Mouse (Mus musculus) intestine, embryonic 16.5 days (tissue): ENCODE measurements around the gene Gapdhs. TPM values are rescaled to one million over a fixed set of nuclear protein-coding genes. Genes with fewer than 3 reads are reported as not detected.
"Not testable (repeated sequence)": the region's sequence is repeated elsewhere in the genome, so short reads cannot be mapped to it uniquely, and the experiment has no call there.

Experiments
- ATAC-seq: fragments of 200-750 bp; cut with Nextera tagmentation; 2 replicates; pipeline ENCODE4 v1.8.0; 2017; ENCODE audit warnings: moderate TSS enrichment, moderate library complexity
- H3K27ac ChIP-seq: fragments of 300-500 bp; sonication (generic); 2 replicates; pipeline ENCODE4 v1.5.1; 2014; ENCODE audit warnings: mild to moderate bottlenecking, low read length
- H3K27me3 ChIP-seq: fragments of 300-500 bp; sonication (generic); replicated peaks from 2 replicates; pipeline ENCODE4 v1.6.1; 2014; ENCODE audit warnings: low read length, control low read depth, mixed read lengths; ENCODE audit not compliant: control insufficient read depth, insufficient read depth
- H3K36me3 ChIP-seq: fragments of 300-500 bp; sonication (generic); 2 replicates; pipeline ENCODE4 v1.6.1; 2014; ENCODE audit warnings: low read length, control low read depth; ENCODE audit not compliant: control insufficient read depth, insufficient read depth
- H3K4me1 ChIP-seq: fragments of 300-500 bp; sonication (generic); 2 replicates; pipeline ENCODE4 v1.6.1; 2014; ENCODE audit warnings: low read length, control low read depth, mixed read lengths; ENCODE audit not compliant: control insufficient read depth, insufficient read depth
- H3K4me2 ChIP-seq: fragments of 300-500 bp; sonication (generic); 2 replicates; pipeline ENCODE4 v1.6.1; 2014; ENCODE audit warnings: low read depth, low read length, control low read depth
- H3K4me3 ChIP-seq: fragments of 300-500 bp; sonication (generic); 2 replicates; pipeline ENCODE4 v1.5.1; 2014; ENCODE audit warnings: mild to moderate bottlenecking, low read length
- H3K9ac ChIP-seq: fragments of 300-500 bp; sonication (generic); 2 replicates; pipeline ENCODE4 v1.6.1; 2014; ENCODE audit warnings: low read depth, low read length
- H3K9me3 ChIP-seq: fragments of 300-500 bp; sonication (generic); 2 replicates; pipeline ENCODE4 v1.6.1; 2016; ENCODE audit warnings: low read length, control low read depth; ENCODE audit not compliant: control insufficient read depth
- WGBS: fragments of 180-500 bp; shearing (Covaris S2); extraction: QIAGEN DNeasy Blood & Tissue Kit; methylation state at CpG from one replicate; pipeline ENCODE4 v1.1.7; 2014; 5-methylcytosine and 5-hydroxymethylcytosine counted together
- polyA plus RNA-seq: library from polyadenylated mRNA; unstranded; fragments of >200 nt; fragmentation: Nextera tagmentation; extraction: Ambion mirVana; gene quantifications from 2 replicates; pipeline ENCODE4 v1.2.1, GENCODE M21; 2015

Gapdhs gene
- polyA plus RNA-seq, 1 experiment from 2014 or later = 0.32 TPM

DNA sequence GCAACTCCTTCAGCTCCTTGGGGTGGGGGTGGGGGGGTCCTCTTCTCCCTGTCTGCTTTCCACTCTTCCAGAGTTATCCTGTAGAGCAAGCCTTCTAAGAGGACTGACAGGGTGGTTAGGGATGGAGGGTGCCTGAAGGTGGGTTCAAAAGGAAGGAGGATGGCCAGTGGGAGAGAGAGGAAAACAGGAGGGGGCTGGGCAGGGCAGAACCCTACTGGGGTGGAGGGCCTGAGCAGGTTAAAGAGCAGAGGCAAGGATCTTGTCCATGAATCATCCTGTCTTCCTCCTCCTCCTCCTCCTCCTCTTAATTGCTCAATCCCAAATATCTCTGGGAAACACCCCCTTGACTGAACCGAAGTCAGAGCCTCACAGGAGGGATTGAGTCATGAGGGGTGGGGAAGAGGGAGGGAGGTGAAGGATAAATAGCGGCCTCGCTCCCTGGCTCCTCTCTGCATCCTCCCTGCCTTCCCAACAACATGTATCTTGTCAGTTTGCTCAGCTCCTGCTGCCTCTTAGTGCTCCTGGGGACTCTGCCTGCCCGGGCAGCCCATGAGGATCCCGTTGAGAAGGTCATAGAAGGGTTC is 7.7 kb upstream of the Gapdhs start, which contains the start of gene Sbsn:
Gene Sbsn (plus strand): TSS at position 386 of the 584 bp plus-strand sequence.
- Histone ChIP-seq H3K27me3 (no peaks in the 10 kb centered on the region), H3K9ac (no peak within 1 kb of the TSS), H3K36me3 (no peaks in the 10 kb centered on the region; the same call in 1 of the 2 replicates), H3K9me3 (no peaks in the 10 kb centered on the region; the same call in 1 of the 2 replicates), H3K27ac (no peak within 1 kb of the TSS), H3K4me3 (no peak within 1 kb of the TSS), H3K4me1 (peaks cover 5% of the 10 kb centered on the region; the same call in 1 of the 2 replicates), H3K4me2 (no peak within 1 kb of the TSS)
- 56% methylated on average over 5 of the region's 5 CpGs for WGBS
- ATAC-seq = 0 out of 2 replicates have a peak, but pooled peaks have one; percentile 9

DNA sequence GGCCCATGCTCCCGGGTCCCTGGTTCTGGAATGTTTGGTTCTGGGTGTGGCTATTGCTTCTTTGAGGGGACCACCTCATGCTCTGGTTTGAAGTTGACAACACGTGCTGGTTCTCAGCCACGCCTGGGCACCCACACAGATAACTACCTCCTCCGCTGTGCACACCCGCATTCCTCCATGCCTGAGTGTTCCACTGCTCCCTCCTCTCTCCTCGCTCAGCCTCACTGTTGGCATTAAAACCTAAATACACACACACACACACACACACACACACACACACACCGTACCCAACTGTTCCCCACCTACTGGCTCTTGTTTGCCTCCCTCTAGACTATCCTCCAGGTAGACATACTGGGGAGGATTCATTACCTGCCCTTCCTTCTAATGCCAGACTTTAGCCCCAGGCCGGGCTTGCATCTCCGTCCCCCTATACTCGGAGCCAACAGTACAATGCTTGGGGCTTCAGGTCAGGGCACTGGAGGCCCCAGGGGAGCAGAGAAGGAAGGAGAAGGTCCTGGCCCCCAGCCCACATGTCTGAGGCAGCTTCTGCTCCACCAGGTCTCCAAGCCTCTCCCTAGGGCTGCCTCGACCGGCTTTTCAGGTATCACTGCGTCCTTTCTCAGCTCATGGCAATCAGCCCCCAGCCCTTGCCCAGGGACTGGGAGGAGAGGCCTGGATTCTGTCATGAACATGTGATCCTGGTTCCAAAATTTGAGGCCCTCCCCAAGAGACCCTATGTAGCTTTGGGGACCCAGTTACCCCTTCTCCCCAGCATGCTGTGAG is 6.5 kb upstream of the Gapdhs start:
- H3K4me2 ChIP-seq = no peak overlapping the region
- no peak overlapping the region for H3K9ac ChIP-seq
- ATAC-seq = peak; percentile 46; the same call in 1 of the 2 replicates

GRCm38 (mm10) chr7:30747525-30748204 is 4.2 kb upstream of the Gapdhs start:
- WGBS = 75% methylated on average over 7 of the region's 7 CpGs
- no peak overlapping the region for H3K4me3 ChIP-seq
- no peak overlapping the region for H3K9ac ChIP-seq
- no peaks in the 10 kb centered on the region for H3K27me3 ChIP-seq
- no peak overlapping the region for H3K4me2 ChIP-seq
- peaks cover 11% of the 10 kb centered on the region for H3K4me1 ChIP-seq
- no peak for ATAC-seq
- no peak overlapping the region for H3K27ac ChIP-seq
- H3K36me3 ChIP-seq = no peaks in the 10 kb centered on the region; the same call in 1 of the 2 replicates
- no peaks in the 10 kb centered on the region for H3K9me3 ChIP-seq

More for the DNA sequence above, 6.5 kb upstream of the Gapdhs start:
- Histone ChIP-seq H3K27ac (no peak overlapping the region), H3K9me3 (no peaks in the 10 kb centered on the region; the same call in 1 of the 2 replicates), H3K36me3 (no peaks in the 10 kb centered on the region; the same call in 1 of the 2 replicates), H3K4me3 (no peak overlapping the region), H3K4me1 (peaks cover 5% of the 10 kb centered on the region; the same call in 1 of the 2 replicates), H3K27me3 (no peaks in the 10 kb centered on the region)
- 65% methylated on average over 13 of the region's 13 CpGs for WGBS

DNA sequence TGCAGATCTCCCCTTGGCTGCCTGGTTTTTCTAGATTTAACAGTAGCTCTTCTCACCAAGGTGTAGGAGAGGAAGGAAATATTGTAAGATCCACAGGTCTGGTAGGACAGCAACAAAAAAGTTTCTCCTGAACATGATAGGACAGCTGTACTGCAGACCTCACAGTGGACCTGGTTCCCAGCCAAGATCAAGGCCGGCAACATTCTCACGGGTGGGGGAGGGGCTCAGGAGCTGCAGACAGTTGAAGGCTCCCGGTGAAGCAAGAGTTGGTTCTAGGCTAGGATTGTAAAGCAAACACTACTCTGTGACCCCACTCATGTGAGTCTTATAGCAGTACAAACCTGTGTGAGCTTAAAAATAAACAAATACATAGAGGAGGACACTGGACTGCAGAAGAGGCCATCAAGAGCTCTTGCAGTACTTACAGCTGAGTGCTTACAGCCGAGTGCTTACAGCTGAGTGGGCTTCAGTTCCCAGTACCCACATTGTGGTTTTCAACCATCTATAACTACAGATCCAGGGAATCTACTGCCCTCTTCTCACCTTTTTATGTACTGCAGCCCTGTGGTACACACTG is 629 bp upstream of the Gapdhs start:
- Histone ChIP-seq H3K9ac (no peak overlapping the region), H3K9me3 (no peaks in the 10 kb centered on the region), H3K27me3 (no peaks in the 10 kb centered on the region), H3K36me3 (no peaks in the 10 kb centered on the region; the same call in 1 of the 2 replicates), H3K4me1 (peaks cover 6% of the 10 kb centered on the region; the same call in 1 of the 2 replicates), H3K4me3 (no peak overlapping the region), H3K4me2 (no peak overlapping the region), H3K27ac (no peak overlapping the region)
- WGBS = 31% methylated on average over 4 of the region's 4 CpGs
- peak; percentile 56 for ATAC-seq

DNA sequence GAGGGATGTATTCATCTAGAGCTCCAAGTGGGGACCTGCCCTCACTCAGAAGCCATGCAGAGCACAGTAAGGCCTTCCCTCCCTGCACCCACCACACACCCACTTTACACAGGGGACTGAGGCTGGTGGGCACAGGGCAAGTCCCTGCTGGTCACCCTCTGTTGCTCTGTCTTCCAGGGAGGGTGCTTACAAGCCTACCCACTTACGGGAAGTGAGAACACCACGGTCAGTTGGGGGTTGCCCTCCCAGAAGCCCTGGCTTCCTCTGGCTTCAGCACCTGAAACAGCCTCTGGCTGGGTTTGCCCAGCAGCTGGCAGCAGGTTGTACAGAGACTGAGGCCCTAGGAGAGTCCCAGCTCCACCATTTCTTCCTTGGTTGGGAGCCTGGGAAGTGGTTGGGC is 911 bp downstream of the Gapdhs start:
- not testable (repeated sequence) for H3K9me3 ChIP-seq, H3K4me3 ChIP-seq, H3K4me1 ChIP-seq, H3K27ac ChIP-seq, H3K27me3 ChIP-seq, ATAC-seq, H3K36me3 ChIP-seq, H3K9ac ChIP-seq, H3K4me2 ChIP-seq
- 85% methylated on average over 2 of the region's 2 CpGs for WGBS

- ATAC-seq = no peak
- no peak overlapping the region for H3K9ac ChIP-seq
- 90% methylated on average over 3 of the region's 3 CpGs for whole genome bisulfite sequencing
Observed at GRCm38 (mm10) chr7:30736211-30736610, 7.3 kb downstream of the Gapdhs start.

DNA sequence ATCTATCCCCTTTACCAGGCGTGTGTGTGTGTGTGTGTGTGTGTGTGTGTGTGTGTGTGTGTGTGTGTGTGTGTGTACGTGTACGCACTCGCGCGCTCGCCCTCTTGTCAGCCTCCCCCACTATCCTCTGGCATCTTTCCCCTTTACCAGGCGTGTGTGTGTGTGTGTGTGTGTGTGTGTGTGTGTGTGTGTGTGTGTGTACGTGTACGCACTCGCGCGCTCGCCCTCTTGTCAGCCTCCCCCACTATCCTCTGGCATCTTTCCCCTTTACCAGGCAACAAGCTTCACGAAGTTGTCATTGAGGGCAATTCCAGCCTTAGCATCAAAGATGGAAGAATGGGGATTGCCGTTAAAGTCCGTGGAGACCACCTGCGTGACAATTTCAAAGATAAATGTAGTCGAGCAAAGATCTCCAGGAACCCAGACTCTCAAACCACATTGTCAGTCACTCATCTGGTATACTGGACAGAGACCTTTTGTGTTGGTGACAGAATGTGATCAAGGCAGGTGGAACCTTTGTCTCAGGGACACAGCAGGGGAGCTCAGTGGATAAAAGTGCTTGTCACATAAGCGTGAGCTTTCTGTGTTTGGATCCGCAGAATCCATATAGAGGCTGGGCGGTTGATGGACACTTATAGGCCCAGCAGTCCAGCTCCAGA is 13.3 kb downstream of the Gapdhs start:
- H3K36me3 ChIP-seq, H3K9me3 ChIP-seq, H3K27me3 ChIP-seq, ATAC-seq: not testable (repeated sequence)
- peak overlapping the region; percentile 86 for H3K27ac ChIP-seq
- H3K4me3 ChIP-seq = peak overlapping the region; percentile 82
- H3K4me1 ChIP-seq = peaks cover 18% of the 10 kb centered on the region
- WGBS = 18% methylated on average over 15 of the region's 22 CpGs
- H3K9ac ChIP-seq = peak overlapping the region; percentile 87
- peak overlapping the region; percentile 76 for H3K4me2 ChIP-seq

More at GRCm38 (mm10) chr7:30736211-30736610, 7.3 kb downstream of the Gapdhs start:
- H3K4me3 ChIP-seq = no peak overlapping the region
- no peaks in the 10 kb centered on the region for H3K4me1 ChIP-seq
- no peaks in the 10 kb centered on the region for H3K9me3 ChIP-seq
- no peaks in the 10 kb centered on the region for H3K36me3 ChIP-seq
- no peak overlapping the region for H3K27ac ChIP-seq
- no peak overlapping the region for H3K4me2 ChIP-seq
- H3K27me3 ChIP-seq = no peaks in the 10 kb centered on the region

DNA sequence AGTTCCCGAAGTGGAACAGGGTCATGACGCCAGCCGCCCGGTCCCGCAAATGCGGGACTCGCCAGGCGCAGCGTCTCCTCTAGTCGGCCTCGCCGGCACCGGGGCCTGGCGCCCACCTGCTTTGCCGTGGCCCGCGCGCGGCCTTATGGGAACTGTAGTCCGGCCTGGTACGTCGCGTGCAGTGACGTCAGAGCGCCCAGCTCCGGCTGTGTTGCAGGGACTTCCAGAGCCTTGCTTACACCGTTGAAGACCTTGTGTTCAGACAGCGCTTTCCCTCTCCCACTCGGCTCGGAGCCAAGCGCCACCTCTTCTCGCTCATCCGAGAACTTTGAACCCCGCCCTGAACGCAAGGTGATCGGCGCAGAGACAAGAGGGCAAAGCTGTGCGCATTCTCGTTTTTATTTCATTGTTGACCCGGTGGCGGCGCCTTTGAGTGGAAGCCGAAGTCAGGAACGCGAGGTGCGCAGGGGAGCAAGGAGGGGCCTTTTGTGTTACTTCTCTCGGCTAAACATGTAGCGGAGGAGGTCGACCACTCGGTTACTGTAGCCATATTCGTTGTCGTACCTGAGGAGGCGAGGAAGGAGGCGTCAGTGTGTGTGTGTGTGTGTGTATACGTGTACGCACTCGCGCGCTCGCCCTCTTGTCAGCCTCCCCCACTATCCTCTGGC is 14.0 kb downstream of the Gapdhs start, which contains the start of gene Tmem147:
Gene Tmem147 (minus strand): TSS at position 145 of the 668 bp plus-strand sequence.
- Histone ChIP-seq H3K27me3 (no peaks in the 10 kb centered on the region), H3K4me3 (peak within 1 kb of the TSS; percentile 82), H3K4me1 (peaks cover 18% of the 10 kb centered on the region), H3K9me3 (no peaks in the 10 kb centered on the region), H3K9ac (peak within 1 kb of the TSS; percentile 87), H3K27ac (peak within 1 kb of the TSS; percentile 86), H3K36me3 (no peaks in the 10 kb centered on the region), H3K4me2 (peak within 1 kb of the TSS; percentile 76)
- peak; percentile 98 for ATAC-seq
- WGBS = under 1% methylated on average over 60 of the region's 60 CpGs
